Mouse (Mus musculus): Measurements from ENCODE around the gene Ubl7.

The Ubl7 gene

DNA sequence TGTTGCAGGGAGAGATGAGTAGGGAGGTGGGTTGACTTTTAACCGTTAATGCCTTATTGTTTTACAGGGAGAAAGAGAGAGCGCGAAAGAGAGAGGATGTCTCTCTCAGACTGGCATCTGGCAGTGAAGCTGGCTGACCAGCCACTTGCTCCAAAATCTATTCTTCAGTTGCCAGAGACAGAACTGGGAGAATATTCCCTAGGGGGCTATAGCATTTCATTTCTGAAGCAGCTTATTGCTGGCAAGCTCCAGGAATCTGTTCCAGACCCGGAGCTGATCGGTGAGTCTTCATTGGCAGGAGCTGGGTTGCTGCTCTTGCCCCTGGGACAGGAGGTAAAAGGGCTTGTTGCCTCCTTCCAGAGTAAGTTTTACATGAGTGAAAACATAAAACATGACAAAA is 1.8 kb downstream of the Ubl7 start:
- no peak for DNase-seq (ENCODE audit: low read depth in 1 of 2, low spot score in 2 of 2)

DNA sequence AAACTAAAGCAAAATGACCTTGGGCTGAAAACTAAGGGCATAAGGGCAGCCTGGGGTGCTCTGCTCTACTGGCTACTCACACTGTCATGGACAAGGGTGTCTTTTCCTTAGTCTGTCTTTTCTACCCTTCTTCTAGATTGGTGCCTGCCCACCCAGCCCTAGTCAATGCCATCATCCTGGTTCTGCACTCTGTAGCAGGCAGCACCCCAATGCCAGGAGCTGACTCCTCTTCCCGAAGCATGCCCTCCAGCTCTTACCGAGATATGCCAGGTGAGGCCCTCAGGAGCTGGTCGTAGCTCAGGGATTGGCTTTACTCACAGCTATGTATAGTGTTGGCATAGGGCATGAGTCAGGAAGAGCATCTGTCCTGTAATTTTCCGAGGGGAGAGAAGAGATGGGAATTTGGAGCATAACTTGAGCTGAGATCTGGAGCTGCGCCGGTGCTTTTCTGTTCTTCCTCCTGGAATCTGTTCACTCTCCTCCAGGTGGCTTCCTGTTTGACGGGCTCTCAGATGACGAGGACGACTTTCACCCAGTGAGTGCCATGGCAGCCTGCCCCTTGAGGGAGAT is 10.8 kb downstream of the Ubl7 start:
- no peak for DNase-seq (ENCODE audit: low read depth in 1 of 2, low spot score in 2 of 2)

DNA sequence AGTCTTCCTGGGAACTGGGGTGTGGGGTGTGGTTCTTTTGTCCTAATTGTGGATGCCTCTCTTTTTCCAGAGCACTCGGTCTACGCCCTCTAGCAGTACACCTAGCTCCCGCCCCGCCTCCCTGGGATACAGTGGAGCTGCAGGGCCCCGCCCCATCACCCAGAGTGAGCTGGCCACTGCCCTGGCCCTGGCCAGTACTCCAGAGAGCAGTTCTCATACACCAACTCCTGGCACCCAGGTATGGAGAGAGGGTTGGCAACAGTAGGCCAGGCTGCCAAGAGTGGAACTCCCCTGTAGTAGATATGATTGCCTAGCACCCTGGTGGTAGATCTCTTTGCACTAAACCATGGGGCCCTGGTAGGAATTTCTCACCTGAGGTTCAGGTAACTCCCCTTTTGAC is 11.6 kb downstream of the Ubl7 start:
- no peak for DNase-seq (ENCODE audit: low read depth in 1 of 2, low spot score in 2 of 2)

DNA sequence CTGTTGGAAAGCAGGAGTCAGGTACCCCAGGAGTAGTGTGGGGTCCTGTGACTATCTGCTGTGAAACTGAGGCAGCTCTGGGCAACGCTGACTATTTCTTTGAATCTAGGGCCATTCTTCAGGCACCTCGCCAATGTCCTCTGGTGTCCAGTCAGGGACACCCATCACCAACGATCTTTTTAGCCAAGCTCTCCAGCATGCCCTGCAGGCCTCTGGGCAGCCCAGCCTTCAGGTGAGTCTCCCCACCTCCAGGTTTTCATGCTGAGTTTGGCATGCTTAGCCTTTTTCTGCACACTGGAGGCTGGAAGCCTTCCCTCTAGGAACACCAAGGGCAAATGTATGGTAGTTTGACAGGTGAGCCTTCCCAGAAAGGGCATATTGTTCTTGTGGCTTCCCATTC is 12.3 kb downstream of the Ubl7 start:
- no peak for DNase-seq (ENCODE audit: low read depth in 1 of 2, low spot score in 2 of 2)

DNA sequence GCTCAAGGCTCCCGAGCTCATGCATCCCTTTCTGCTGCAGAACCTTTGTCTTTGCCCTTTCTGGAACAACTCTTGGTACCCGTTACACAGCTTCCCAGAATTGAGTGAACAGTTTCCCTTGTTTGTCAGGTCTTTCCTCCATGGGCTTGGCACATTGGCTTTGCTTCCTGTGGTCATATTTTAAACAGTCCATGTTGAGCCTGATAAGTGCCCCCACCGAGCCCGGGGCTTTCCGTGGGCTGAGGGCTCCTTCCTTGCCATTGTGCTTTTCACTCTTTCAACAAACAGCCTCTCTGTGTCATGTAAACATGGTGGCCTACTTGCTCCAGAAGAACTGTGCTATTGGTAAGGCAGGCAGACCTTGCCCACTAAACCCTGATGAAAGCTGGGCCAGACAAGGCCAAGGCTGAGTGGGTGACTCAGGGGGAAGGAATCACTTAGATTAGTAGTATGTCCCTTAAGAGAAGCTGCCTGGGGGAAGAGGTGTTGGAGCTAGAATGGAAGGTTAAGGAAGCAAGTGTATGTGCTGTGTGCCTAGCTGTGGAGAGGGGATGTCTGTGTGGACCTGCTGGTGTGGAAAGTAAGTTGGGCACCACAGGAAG is 20.5 kb downstream of the Ubl7 start:
- no peak for DNase-seq (ENCODE audit: low read depth in 1 of 2, low spot score in 2 of 2)

DNA sequence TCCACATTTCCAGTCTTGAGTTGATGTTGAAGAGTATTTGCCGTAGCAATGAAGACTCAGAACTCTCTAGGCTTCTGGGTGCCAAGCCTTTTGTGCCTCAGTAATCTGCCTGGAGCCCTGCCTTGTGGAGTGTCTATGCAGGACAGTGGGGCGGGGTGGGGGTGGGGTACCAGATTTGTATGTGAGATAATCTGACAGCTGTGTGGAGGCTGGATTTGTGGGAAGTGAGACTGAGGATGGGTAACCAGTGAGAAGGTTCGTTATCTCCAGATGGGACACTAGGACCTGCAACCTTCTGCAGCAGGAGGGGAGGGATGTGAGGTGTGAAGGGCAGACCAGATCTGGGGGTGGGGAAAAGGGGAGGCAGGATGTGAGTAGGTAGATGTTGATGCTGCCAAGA is 21.5 kb downstream of the Ubl7 start:
- DNase-seq (ENCODE audit: low read depth in 1 of 2, low spot score in 2 of 2), result no peak

DNA sequence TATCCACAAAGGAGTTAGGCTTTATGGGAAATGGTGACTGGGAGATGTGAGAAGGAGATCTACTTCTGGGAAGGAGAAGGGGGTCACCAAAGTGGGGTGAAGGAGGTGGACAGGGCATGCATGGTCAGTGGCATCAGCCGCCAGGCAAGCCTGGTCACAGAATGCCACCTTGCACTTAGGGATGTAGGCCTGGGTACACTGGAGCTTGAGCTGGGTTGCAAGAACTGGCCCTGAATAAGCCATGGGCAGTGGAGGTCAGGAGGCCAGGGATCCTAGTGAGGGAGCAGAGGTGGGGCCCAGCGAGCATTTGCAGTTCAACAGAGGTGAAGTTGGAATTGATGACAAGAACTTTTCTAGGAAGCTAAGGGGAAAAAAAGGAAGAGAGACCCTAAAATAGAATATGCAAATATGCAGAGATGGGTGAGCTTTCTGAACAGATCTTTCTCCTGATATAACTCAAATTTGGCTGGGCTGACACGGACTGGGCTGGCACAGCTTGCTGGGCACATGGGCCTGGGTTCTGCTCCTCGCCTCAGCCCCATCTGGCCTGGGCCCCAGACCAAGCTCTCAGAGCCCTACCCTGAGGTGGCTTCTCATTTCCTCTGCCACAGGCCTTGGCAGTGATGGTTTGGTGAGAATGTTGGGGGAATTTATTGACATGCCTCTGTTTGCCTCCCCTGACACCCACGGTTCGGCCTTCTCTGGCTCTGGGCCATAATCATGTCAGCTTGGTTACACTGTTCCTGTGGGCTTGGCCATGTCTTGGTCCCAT is 22.2 kb downstream of the Ubl7 start:
- no peak for DNase-seq (ENCODE audit: low read depth in 1 of 2, low spot score in 2 of 2)

DNA sequence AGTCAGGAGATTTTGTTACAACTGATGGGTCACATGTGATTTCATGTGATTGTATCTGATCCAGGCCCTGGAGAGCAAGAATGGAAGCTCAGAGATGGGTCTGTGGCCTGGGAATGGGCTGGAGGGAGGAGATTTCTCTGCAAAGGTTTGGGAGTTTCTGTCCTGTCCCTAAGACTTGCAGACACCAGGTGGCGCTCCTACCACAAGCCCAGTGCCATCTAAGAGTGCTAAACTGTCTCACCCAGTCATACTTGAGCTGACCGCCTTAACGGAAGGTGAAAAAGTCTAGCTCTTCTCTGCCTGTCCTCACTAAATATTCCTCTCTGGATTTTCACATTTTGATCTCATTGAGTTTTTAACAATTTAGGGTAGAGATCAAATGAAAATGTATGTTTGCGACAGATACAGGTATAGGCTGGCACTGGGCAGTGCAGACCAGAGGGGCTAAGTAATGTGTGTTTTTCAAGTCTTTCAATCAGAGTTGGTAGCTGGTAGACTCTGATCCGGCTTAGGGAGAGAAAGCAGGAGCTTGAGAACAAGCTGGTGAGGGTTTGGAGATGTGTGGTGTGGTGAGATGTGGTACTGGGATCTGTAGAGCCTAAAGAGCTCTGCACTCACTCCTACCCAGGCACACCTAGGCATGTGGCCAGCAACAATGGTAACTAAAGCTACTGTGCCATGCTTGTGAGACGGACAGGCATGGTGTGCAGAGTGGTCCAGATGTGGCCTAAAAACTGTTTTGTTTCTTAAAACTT is 25.1 kb downstream of the Ubl7 start:
- DNase-seq (ENCODE audit: low read depth in 1 of 2, low spot score in 2 of 2), result peak; percentile 18 to 64

DNA sequence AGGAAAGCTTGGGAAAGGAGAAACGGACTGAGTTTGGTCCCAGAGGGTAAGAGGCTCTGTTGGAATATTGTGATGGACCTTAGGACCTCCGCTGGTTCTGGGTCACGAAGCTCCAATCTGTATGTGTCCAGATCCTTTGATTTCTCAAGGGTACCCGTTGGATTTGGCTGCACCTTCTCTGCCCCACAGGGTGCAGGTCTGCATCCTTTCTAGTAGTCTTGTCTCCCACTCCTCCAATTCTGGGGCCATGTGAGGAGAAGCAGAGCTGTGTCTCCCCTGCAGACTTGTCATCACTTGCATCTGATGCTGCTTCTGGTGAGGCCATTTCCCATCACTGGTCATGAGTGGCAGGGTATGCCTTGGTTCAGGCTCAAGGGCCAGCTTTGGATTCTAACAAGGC is 26.4 kb downstream of the Ubl7 start:
- no peak for DNase-seq (ENCODE audit: low read depth in 1 of 2, low spot score in 2 of 2)

DNA sequence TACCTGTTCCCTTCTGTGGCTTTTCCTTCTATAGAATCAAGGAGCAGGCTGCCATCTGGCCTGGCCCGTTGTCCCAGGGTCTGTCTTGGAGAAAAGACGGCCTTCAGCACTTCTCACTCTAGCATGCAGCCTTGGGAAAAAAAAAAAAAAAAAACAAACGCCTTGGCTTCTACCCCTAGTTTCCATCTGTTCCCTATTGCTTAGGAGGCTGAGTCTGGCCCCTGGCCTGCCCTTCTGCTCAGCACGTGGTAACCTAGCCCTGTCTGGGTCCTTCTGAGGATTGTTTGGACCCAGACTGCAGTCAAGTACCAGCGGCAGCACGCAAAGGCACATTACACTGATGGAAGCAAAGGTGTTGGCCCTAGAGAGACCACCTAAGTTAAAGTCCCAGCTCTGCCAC is 26.9 kb downstream of the Ubl7 start:
- DNase-seq (ENCODE audit: low read depth in 1 of 2, low spot score in 2 of 2), result no peak

DNA sequence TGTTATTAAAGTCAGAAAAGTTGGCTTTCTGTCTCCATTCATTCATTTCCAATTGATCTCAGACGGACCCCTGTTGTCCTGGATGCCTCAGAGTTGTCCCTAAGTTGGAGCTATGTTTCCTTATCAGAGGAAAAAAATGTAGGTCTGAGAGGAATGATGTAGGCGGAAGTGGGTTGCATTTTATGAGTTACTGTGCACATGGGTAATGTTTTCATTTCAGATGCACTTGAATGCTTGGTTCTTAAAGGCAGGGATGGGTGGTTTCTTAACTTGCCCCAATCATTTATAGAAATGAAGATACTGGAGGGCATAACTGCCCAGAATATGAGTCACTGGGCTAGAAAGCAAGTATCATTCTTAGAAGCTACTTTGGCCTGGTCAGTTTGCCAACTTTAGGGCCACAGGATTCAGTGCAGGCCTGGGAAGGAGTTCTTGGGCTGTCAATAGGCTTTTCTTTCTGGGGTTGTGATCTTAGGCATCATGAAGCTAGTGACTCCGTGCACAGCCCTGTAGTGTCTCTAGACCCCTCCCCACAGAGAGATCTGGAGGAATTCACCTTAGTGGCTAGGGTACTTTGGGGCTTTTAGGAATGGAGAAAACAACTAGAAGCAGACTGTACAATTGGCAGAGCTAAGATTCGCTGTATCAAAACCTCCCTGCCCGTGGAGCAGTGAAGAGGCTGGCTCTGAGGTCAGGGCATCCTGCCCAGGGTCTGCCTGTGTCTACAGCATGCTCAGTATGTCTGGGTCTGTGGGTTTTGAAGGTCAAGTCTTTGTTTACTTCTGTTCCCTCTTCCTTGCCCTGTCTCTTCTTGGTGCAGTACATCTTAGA is 27.7 kb downstream of the Ubl7 start:
- DNase-seq (ENCODE audit: low read depth in 1 of 2, low spot score in 2 of 2), result no peak

DNA sequence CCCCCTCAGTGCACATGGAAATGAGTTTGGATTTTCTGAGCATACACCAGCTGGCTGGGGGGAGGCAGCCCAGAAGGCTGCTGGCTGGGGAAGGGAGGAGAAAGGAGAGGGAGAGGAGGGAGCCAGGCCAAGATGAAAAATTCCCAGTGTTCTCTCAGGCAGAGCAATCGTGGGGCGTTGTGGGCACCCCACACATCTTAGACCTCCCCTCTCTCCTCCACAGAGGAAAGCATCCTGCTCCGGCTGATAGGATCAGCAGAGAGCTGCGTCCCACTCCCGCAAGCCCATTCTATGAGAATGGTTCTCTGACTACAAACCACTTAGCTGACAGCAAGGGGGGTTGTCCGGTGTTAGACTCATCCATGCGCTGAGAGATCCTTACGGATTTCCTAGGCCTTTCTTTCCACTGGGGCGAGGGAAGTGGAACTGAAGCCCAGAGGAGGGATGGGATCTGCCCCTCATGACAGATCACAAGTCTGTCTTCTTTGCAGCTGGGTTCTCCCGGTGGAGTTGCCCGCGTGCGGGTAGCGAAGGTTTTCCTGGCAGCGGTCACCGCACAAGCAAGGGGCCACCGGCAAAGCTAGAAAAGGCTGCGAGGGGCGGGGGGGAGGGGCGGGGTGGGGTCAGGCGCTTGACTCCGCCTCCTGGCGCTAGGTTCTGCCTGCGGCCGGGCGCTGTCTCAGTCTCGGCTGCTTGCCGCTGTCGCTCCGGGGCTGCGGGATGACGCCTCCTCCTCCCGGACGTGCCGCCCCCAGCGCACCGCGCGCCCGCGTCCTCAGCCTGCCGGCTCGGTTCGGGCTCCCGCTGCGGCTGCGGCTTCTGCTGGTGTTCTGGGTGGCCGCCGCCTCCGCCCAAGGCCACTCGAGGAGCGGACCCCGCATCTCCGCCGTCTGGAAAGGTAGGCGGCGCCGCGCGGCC is 28.9 kb downstream of the Ubl7 start, which contains the start of gene Sema7a:
TSS of gene Sema7a (plus strand) at position 682 of the 918 bp plus-strand sequence.
- DNase-seq (ENCODE audit: low read depth in 1 of 2, low spot score in 2 of 2), result no peak

DNA sequence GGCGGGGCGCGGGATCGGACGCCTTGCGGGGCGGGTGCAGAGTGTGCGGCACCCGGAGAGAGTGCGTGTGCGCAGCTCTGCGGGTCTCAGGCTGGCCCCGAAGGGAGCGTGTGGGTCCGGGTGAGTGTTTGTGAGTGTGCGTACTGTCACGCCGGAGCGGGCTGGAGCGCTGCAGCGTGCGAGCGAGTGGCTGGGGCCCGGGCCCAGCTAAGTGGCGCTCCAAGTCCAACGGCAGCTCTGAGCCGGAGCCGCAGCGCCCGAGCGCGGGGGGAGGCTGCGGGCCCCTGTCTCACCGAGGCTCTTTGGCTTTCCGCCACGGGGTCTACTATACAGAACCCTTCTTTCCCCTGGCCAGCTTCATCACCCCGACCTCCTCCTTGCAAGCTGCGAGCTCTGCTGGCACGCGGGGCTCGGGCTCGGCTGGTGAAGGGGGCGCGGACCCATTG is 29.6 kb downstream of the Ubl7 start:
- no peak for DNase-seq (ENCODE audit: low read depth in 1 of 2, low spot score in 2 of 2)

DNA sequence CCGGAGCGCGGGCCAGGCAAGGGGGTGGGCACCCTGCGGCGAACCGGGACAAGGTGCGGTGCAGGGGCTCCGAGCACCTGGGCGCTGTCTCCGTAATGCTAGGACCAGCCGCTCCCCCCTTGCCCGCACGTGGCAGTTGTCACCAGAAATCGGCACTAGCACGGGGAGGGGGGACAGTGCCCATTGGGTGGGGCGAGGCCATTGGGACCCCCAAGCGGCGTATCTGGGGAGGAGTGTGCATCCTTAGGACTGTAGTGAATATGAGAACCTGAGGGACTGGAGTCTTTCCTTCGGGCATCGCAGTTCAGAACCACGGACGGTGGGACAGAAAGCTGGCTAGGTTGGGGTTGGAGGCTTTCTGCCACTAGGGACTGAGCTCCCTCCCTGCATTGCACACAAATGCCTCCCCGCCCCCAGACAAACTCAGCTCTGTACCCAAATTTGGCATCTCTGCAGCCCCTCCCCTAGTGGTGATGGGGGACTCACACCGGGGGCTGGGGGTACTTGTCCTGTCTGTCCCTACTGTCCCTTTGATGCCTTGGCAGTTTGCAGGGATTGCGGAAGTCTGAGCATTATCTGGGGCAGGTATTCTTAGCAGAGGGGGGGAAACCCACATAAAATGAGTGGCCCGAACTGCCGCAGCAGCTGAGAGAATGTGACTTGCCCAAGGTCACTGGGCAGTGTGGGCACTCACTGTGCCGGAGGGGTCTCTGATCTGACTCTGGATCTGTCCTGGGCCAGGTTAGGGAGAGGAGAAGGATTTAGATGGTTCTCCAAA is 30.3 kb downstream of the Ubl7 start:
- DNase-seq (ENCODE audit: low read depth in 1 of 2, low spot score in 2 of 2), result no peak

DNA sequence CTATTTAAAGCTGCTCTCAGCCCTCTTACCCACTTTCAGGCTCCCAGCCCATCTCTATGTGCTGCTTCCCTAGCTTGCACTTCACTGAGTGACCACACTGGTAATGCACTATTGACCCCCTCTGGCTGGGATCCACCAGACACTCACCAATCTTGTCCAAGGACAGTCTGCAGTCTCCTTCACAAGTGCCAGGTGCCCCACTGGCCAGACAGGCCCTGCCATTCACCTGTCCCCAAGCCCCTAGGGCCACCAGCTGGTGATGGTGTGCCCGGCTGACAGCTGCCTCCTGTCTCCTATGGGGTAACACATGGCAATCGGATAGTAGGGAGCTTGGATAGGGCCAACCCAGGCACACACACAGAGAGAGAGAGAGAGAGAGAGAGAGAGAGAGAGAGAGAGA is 31.3 kb downstream of the Ubl7 start:
- no peak for DNase-seq (ENCODE audit: low read depth in 1 of 2, low spot score in 2 of 2)

DNA sequence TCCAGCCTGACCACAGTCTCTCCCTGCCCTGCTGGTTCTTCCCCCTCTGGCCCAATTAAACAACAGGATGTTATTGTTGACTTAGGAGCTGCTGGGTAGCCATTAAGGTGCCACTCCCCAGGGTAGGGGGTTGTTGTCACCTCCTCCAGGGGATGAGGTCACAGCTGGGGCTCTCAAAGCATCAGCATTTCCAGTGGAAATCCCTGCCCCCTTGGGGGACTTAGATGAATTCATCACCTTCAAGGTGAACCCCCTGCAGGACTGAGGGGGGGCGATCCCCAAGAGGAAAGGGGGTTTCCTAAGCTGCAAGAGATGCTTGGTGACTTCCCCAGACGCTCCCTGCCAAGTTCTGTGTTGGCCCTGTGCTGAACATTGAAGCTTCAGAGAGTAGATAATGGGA is 32.3 kb downstream of the Ubl7 start:
- no peak for DNase-seq (ENCODE audit: low read depth in 1 of 2, low spot score in 2 of 2)

DNA sequence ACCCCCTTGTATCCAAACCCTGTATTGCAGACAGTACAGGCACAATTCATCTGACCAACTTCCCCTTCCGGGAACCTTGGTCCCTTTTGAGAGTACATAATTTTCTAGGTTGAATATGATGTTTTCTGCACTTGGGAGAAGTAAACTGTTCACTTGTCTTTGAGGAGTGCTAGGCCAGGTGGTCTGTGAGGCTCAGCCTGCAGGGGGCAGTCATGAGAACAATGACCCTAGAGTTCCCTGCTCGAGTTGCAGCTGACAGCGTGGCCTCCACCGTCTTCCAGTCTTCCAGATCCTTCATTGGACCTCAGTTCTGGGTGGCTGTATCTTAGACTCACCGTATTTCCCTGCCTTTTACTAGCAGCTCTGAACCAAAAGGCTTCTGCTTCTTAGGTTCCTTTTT is 33.8 kb downstream of the Ubl7 start:
- no peak for DNase-seq (ENCODE audit: low read depth in 1 of 2, low spot score in 2 of 2)

DNA sequence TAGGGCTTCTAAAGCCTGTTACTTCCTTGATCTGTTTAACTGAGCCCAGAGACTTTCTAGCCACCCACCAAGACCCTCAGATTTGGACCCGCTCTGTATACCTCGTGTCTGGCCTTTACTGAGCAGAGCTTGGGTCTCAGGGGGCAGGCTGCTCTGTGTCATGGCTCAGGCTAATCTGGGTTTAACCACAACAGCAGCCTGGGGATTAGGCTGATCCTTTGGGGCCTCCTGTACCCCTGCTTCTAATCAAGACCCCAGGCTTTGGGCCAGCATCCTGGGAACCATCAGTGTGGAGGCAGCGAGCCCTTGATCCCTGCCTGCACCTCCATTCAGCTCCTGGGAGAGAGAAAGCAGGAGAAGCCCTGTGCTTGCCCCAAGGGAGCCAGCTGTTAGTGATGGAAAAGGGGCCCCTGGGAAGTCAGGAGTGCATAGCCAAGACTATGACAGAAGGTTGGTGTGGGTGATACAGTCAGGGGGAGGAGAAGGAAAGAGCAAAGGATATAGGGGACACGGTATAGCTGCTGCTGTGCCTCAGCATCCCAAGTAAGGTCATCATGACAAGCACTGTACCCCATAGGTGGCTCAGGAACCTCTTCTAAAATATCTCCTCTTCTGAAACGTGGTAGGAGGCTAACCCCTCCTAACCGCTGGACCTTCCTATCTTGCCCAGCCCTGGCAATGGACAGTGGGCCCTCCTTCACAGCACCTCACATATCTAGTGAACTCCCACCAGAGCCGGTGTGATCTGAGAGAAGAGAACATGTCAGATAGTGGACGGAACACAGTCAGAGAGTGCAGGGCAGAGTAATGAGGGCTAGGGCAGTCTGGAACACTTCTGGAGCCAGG is 35.2 kb downstream of the Ubl7 start:
- DNase-seq (ENCODE audit: low read depth in 1 of 2, low spot score in 2 of 2), result no peak

All from monocyte, adult 2 months (primary cell).